Mouse (Mus musculus) G1E (cell line): ENCODE measurements around the gene Anapc16.

Experiments used
- CTCF ChIP-seq: IDR thresholded peaks from 2 replicates; pipeline ENCODE4 v1.5.1; 2012; ENCODE audit warnings: low read depth, low read length, inconsistent platforms, mixed read lengths
- GATA2 ChIP-seq: IDR thresholded peaks from 2 replicates; pipeline ENCODE4 v1.6.1; 2012; ENCODE audit warnings: low read depth, low read length, inconsistent platforms, borderline replicate concordance
- POLR2AphosphoS5 ChIP-seq: IDR thresholded peaks from 2 replicates; pipeline ENCODE4 v1.6.1; 2012; ENCODE audit warnings: low read depth, low read length, inconsistent platforms; ENCODE audit not compliant: insufficient replicate concordance

- TF ChIP-seq GATA2 (no peak), CTCF (no peak), POLR2AphosphoS5 (no peak)
These were observed at the start of gene Anapc16, which contains the start of gene Ascc1 for GRCm38 (mm10) chr10:60002673-60003212.
